Comparison of ENCODE assay signal across 8 mouse cellular contexts in the genomic region with DNA sequence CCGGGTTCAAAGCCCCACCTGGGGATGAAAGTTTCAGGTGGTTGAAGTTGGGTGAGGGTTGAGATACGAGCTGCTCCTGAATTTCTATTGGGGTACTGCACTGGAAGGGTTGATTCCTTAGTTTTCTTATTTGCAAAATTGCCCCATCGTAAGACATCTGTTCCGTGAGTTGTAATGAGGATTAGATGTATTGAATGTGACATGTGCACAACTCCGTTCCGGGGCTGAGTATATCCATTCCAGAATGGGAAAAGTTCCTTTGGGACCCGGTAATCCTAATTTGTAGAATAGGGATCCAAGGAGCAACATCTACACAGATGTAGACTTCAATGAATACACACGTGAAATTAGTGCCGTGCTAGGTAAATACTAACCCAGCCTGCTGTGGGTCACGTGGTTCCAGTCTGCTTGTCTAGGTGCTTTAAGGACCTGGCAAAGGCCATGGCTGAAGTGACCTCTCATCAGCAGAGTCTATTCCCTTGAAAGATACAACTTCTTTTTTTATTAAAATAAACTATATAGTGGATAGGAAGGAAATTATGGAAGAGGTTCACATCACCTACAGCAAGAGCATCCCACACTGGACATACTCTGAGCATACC. TPM values are rescaled to one million over a fixed set of nuclear protein-coding genes. Genes with fewer than 3 reads are reported as not detected.
DNase-seq lines count a peak whose midpoint lies in the region; ATAC-seq and TF ChIP-seq lines count a peak whose summit lies in the region.

No protein-coding gene starts in this region.

- no peak for TF ChIP-seq POLR2A in cortical plate, adult 2 months (IDR thresholded peaks at IDR 0.05; ENCODE audit: extremely low read depth, insufficient read depth, low read length)

- no peaks in the 10 kb centered on the region for H3K9me3 ChIP-seq in intestine, embryonic 16.5 days (ENCODE audit: control insufficient read depth, low read length)
- H3K9me3 ChIP-seq in midbrain, embryonic 12.5 days: no peaks in the 10 kb centered on the region

- H3K4me1 ChIP-seq in cortical plate, adult 2 months (ENCODE audit: control insufficient read depth, insufficient read depth, low read length): no peaks in the 10 kb centered on the region
- H3K4me1 ChIP-seq in intestine, embryonic 16.5 days (ENCODE audit: control insufficient read depth, insufficient read depth, low read length): peaks cover 4% of the 10 kb centered on the region; the same call in 1 of the 2 replicates
- H3K4me1 ChIP-seq in midbrain, embryonic 12.5 days: peaks cover 26% of the 10 kb centered on the region

- peak; percentile 10 for DNase-seq in embryo, embryonic 10.5 days (ENCODE audit: low spot score)
- no peak for DNase-seq in embryo, embryonic 9.5 days (ENCODE audit: extremely low spot score)
- DNase-seq in c-Kit-positive CD71-positive TER-119-positive erythroid progenitor cells, embryonic 14.5 days (ENCODE audit: low spot score): no peak

- no peak for TF ChIP-seq CTCF in cortical plate, adult 2 months (IDR thresholded peaks at IDR 0.05; ENCODE audit: extremely low read depth, insufficient read depth, low read length)

- peak overlapping the region; percentile 70; the same call in 1 of the 2 replicates for H3K4me3 ChIP-seq in cortical plate, adult 2 months (ENCODE audit: insufficient read depth, low read length)
- H3K4me3 ChIP-seq in intestine, embryonic 16.5 days (ENCODE audit: low read length): peak overlapping the region; percentile 87
- 0 out of 2 replicates have a peak overlapping the region, but pooled peaks have one; percentile 67 for H3K4me3 ChIP-seq in midbrain, embryonic 12.5 days

- H3K27me3 ChIP-seq in intestine, embryonic 16.5 days (replicated peaks; ENCODE audit: control insufficient read depth, insufficient read depth, low read length): no peaks in the 10 kb centered on the region
- peaks cover 66% of the 10 kb centered on the region for H3K27me3 ChIP-seq in midbrain, embryonic 12.5 days

- peak overlapping the region; percentile 89 for H3K9ac ChIP-seq in intestine, embryonic 16.5 days (ENCODE audit: low read depth, low read length)
- no peak overlapping the region for H3K9ac ChIP-seq in midbrain, embryonic 12.5 days (replicated peaks)

- 28% methylated on average over 10 of the region's 10 CpGs for WGBS in intestine, embryonic 16.5 days
- WGBS in midbrain, embryonic 12.5 days: 35% methylated on average over 10 of the region's 10 CpGs

- H3K27ac ChIP-seq in cortical plate, adult 2 months (ENCODE audit: insufficient read depth, low read length): no peak overlapping the region
- H3K27ac ChIP-seq in intestine, embryonic 16.5 days (ENCODE audit: low read length): peak overlapping the region; percentile 99; the same call in 1 of the 2 replicates
- H3K27ac ChIP-seq in midbrain, embryonic 12.5 days (replicated peaks): no peak overlapping the region

- no peak for ATAC-seq in intestine, embryonic 16.5 days
- no peak for ATAC-seq in midbrain, embryonic 12.5 days (ENCODE audit: low FRiP score, low read depth)
- ATAC-seq in megakaryocyte, adult 5-6 weeks (ENCODE audit: poor library complexity, severe bottlenecking): no peak
- ATAC-seq in megakaryocyte-erythroid progenitor cell, adult 5-6 weeks (replicated peaks; ENCODE audit: low FRiP score, low TSS enrichment, poor library complexity, severe bottlenecking): no peak

- peak overlapping the region; percentile 90 for H3K4me2 ChIP-seq in intestine, embryonic 16.5 days (ENCODE audit: low read depth, low read length)
- H3K4me2 ChIP-seq in midbrain, embryonic 12.5 days (replicated peaks): peak overlapping the region; percentile 89

- no peaks in the 10 kb centered on the region for H3K36me3 ChIP-seq in intestine, embryonic 16.5 days (ENCODE audit: control insufficient read depth, insufficient read depth, low read length)
- H3K36me3 ChIP-seq in midbrain, embryonic 12.5 days: no peaks in the 10 kb centered on the region

RNA-seq across cellular contexts. Expression of gene Ezr, which starts 1.3 kb away (rescaled TPM):
- polyA plus RNA-seq in cortical plate, adult 2 months (2012; rRNA removed): 53.2 and 56.4 TPM in 2 replicates
- polyA plus RNA-seq in intestine, embryonic 16.5 days (2015; fragmentation: Nextera tagmentation; extraction: Ambion mirVana): 281 and 319 TPM in 2 replicates
- polyA plus RNA-seq in midbrain, embryonic 12.5 days (2016; fragmentation: Nextera tagmentation; extraction: Ambion mirVana): 53.2 and 60.8 TPM in 2 replicates
- 45.8 and 49.8 TPM in 2 replicates for total RNA-seq in megakaryocyte, adult 5-6 weeks (2015)
- total RNA-seq in megakaryocyte, adult 5-6 weeks (2017): 130 and 175 TPM in 2 replicates
- total RNA-seq in megakaryocyte-erythroid progenitor cell, adult 5-6 weeks (2014; fragmentation: Nextera tagmentation): 82.2 and 85.0 TPM in 2 replicates
- total RNA-seq in megakaryocyte-erythroid progenitor cell, adult 5-6 weeks (2017): 161 and 203 TPM in 2 replicates
